Mouse (Mus musculus) midbrain, embryonic 11.5 days (tissue): ENCODE measurements around the gene Lin7a. TPM values are rescaled to one million over a fixed set of nuclear protein-coding genes. Genes with fewer than 3 reads are reported as not detected.

Experiments
- ATAC-seq: fragments of 200-750 bp; cut with Nextera tagmentation; 2 replicates; pipeline ENCODE4 v1.8.0; 2017; ENCODE audit warnings: moderate TSS enrichment, moderate library complexity; ENCODE audit not compliant: low FRiP score
- DNase-seq: peaks from one replicate; pipeline ENCODE4 v3.0.0; 2015; ENCODE audit warnings: low spot score; ENCODE audit errors: missing footprints
- H3K27ac ChIP-seq: fragments of 300-500 bp; sonication (generic); 2 replicates; pipeline ENCODE4 v1.5.1; 2014; ENCODE audit warnings: low read depth, low read length
- H3K27me3 ChIP-seq: fragments of 300-500 bp; sonication (generic); 2 replicates; pipeline ENCODE4 v1.6.1; 2014; ENCODE audit warnings: mild to moderate bottlenecking, low read length, moderate library complexity, mixed read lengths; ENCODE audit not compliant: control insufficient read depth, insufficient read depth
- H3K36me3 ChIP-seq: fragments of 300-500 bp; sonication (generic); 2 replicates; pipeline ENCODE4 v1.6.1; 2014; ENCODE audit warnings: mild to moderate bottlenecking, low read length, moderate library complexity, mixed read lengths; ENCODE audit not compliant: control insufficient read depth, insufficient read depth
- H3K4me1 ChIP-seq: fragments of 300-500 bp; sonication (generic); 2 replicates; pipeline ENCODE4 v1.6.1; 2014; ENCODE audit warnings: low read length; ENCODE audit not compliant: control insufficient read depth, insufficient read depth
- H3K4me2 ChIP-seq: fragments of 300-500 bp; sonication (generic); 2 replicates; pipeline ENCODE4 v1.6.1; 2014; ENCODE audit warnings: mild to moderate bottlenecking, moderate library complexity
- H3K4me3 ChIP-seq: fragments of 300-500 bp; sonication (generic); 2 replicates; pipeline ENCODE4 v1.5.1; 2014; ENCODE audit warnings: low read depth, low read length
- H3K9ac ChIP-seq: fragments of 300-500 bp; sonication (generic); 2 replicates; pipeline ENCODE4 v1.6.1; 2014; ENCODE audit warnings: low read length
- H3K9me3 ChIP-seq: fragments of 300-500 bp; sonication (generic); 2 replicates; pipeline ENCODE4 v1.6.1; 2016; ENCODE audit warnings: low read length; ENCODE audit not compliant: control insufficient read depth
- WGBS: fragments of 180-500 bp; shearing (Covaris S2); extraction: QIAGEN DNeasy Blood & Tissue Kit; methylation state at CpG from one replicate; pipeline ENCODE4 v1.1.7; 2014; 5-methylcytosine and 5-hydroxymethylcytosine counted together
- polyA plus RNA-seq: library from polyadenylated mRNA; unstranded; fragments of >200 nt; fragmentation: Nextera tagmentation; extraction: Ambion mirVana; gene quantifications from 2 replicates; pipeline ENCODE4 v1.2.1, GENCODE M21; 2014

Gene Lin7a
- polyA plus RNA-seq, 1 experiment from 2014 or later = 9.0 TPM

DNA sequence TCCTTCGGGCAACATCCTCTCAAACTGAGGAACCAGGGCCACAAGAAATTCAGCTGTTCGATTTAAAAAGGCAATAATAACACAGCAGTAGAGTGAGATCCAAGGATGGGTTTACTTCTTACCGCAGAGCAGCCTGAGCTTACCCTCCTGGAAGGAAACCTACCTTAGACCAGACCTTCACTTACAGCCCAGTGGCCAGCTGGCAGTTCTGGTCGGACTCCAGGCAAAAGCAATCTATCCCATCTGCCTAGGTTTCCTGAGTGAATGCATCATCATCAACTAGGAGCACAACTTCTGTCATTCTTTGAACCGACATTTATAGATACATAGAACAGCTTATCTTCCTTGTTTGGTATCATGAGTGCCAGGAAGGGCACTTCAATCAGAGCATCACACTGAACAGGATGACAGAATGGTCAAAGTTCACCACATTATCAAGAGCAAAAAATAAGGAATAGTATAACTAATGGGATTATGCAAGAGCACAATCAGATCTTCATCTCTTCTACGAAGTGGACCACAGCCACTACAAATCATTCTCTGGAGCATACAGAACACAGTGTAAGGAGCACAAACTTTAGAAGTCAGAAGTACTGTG, 87.1 kb downstream of the Lin7a start:
- DNase-seq (peak; percentile 26), ATAC-seq (no peak)
- Histone ChIP-seq H3K9ac (no peak overlapping the region), H3K27me3 (no peaks in the 10 kb centered on the region), H3K36me3 (no peaks in the 10 kb centered on the region), H3K9me3 (no peaks in the 10 kb centered on the region), H3K4me2 (no peak overlapping the region), H3K4me3 (no peak overlapping the region), H3K27ac (no peak overlapping the region), H3K4me1 (no peaks in the 10 kb centered on the region)
- 85% methylated on average over 6 of the region's 6 CpGs for WGBS

GRCm38 (mm10) chr10:107359296-107359695, 87.8 kb downstream of the Lin7a start:
- H3K27ac ChIP-seq = no peak overlapping the region
- no peak for ATAC-seq
- no peak overlapping the region for H3K9ac ChIP-seq
- DNase-seq = no peak
- H3K9me3 ChIP-seq = no peaks in the 10 kb centered on the region
- H3K27me3 ChIP-seq = no peaks in the 10 kb centered on the region
- no peak overlapping the region for H3K4me2 ChIP-seq
- no peaks in the 10 kb centered on the region for H3K4me1 ChIP-seq
- H3K4me3 ChIP-seq = no peak overlapping the region
- H3K36me3 ChIP-seq = no peaks in the 10 kb centered on the region

GRCm38 (mm10) chr10:107361546-107361945, 90.1 kb downstream of the Lin7a start:
- H3K4me3 ChIP-seq = no peak overlapping the region
- no peaks in the 10 kb centered on the region for H3K36me3 ChIP-seq
- 88% methylated on average over 4 of the region's 4 CpGs for WGBS
- H3K4me2 ChIP-seq = no peak overlapping the region
- no peak for DNase-seq
- H3K27me3 ChIP-seq = no peaks in the 10 kb centered on the region
- no peak for ATAC-seq
- no peak overlapping the region for H3K27ac ChIP-seq
- no peaks in the 10 kb centered on the region for H3K9me3 ChIP-seq
- H3K4me1 ChIP-seq = no peaks in the 10 kb centered on the region
- H3K9ac ChIP-seq = no peak overlapping the region

- no peak overlapping the region for H3K4me2 ChIP-seq
- no peaks in the 10 kb centered on the region for H3K27me3 ChIP-seq
- no peak overlapping the region for H3K4me3 ChIP-seq
- WGBS = 92% methylated on average over 2 of the region's 2 CpGs
- H3K4me1 ChIP-seq = no peaks in the 10 kb centered on the region
- H3K9ac ChIP-seq = no peak overlapping the region
- H3K9me3 ChIP-seq = no peaks in the 10 kb centered on the region
- no peak overlapping the region for H3K27ac ChIP-seq
- H3K36me3 ChIP-seq = no peaks in the 10 kb centered on the region
- no peak for ATAC-seq
- no peak for DNase-seq
Measured at GRCm38 (mm10) chr10:107362026-107362425, 90.5 kb downstream of the Lin7a start.

GRCm38 (mm10) chr10:107363049-107363816, 91.7 kb downstream of the Lin7a start:
- Histone ChIP-seq H3K9me3 (no peaks in the 10 kb centered on the region), H3K27me3 (no peaks in the 10 kb centered on the region), H3K36me3 (no peaks in the 10 kb centered on the region), H3K4me2 (no peak overlapping the region), H3K4me3 (no peak overlapping the region), H3K9ac (no peak overlapping the region), H3K4me1 (no peaks in the 10 kb centered on the region), H3K27ac (no peak overlapping the region)
- peak; percentile 23 for DNase-seq
- 91% methylated on average over 16 of the region's 16 CpGs for WGBS
- ATAC-seq = no peak

- H3K9ac ChIP-seq = no peak overlapping the region
- H3K4me2 ChIP-seq = no peak overlapping the region
- H3K9me3 ChIP-seq = no peaks in the 10 kb centered on the region
- H3K4me1 ChIP-seq = no peaks in the 10 kb centered on the region
- peak; percentile 41 for DNase-seq
- H3K36me3 ChIP-seq = no peaks in the 10 kb centered on the region
- no peak overlapping the region for H3K4me3 ChIP-seq
- no peak overlapping the region for H3K27ac ChIP-seq
- H3K27me3 ChIP-seq = no peaks in the 10 kb centered on the region
- ATAC-seq = no peak
- 78% methylated on average over 2 of the region's 2 CpGs for WGBS
Measured at GRCm38 (mm10) chr10:107377218-107377617, 105.7 kb downstream of the Lin7a start.

- Histone ChIP-seq H3K27me3 (no peaks in the 10 kb centered on the region), H3K36me3 (no peaks in the 10 kb centered on the region), H3K9ac (no peak overlapping the region), H3K4me1 (no peaks in the 10 kb centered on the region), H3K9me3 (no peaks in the 10 kb centered on the region), H3K27ac (no peak overlapping the region), H3K4me3 (no peak overlapping the region), H3K4me2 (no peak overlapping the region)
- WGBS = 83% methylated on average over 4 of the region's 4 CpGs
- ATAC-seq (no peak), DNase-seq (peak; percentile 61)
Measured at GRCm38 (mm10) chr10:107381143-107381746, 109.8 kb downstream of the Lin7a start.

DNA sequence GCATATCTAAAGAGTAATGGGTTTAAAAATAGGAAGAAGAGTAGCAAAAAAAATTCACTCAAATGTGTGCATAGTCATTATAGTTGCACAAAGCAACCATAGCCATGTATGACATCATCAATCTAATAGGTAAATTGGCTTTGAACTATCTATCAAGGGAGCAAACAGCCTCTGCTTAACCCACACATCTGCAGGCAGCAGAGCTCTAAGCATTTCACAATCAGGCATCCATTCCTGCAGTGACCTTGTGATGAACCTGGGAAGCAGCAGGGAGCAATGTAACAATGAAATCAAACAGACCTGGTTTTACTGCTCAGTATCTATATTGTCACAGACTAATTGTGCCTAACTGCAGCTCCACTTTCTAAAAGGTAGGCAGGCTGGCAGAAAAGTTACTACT, 112.3 kb downstream of the Lin7a start:
- ATAC-seq (no peak), DNase-seq (peak; percentile 59)
- Histone ChIP-seq H3K4me1 (no peaks in the 10 kb centered on the region), H3K27ac (no peak overlapping the region), H3K4me2 (no peak overlapping the region), H3K9me3 (no peaks in the 10 kb centered on the region), H3K9ac (no peak overlapping the region), H3K27me3 (no peaks in the 10 kb centered on the region), H3K36me3 (no peaks in the 10 kb centered on the region), H3K4me3 (no peak overlapping the region)

- no peaks in the 10 kb centered on the region for H3K4me1 ChIP-seq
- no peak overlapping the region for H3K4me2 ChIP-seq
- H3K9me3 ChIP-seq = no peaks in the 10 kb centered on the region
- no peak overlapping the region for H3K27ac ChIP-seq
- H3K4me3 ChIP-seq = no peak overlapping the region
- DNase-seq (peak; percentile 82), ATAC-seq (peak; percentile 89)
- H3K27me3 ChIP-seq = no peaks in the 10 kb centered on the region
- no peak overlapping the region for H3K9ac ChIP-seq
- 55% methylated on average over 4 of the region's 4 CpGs for WGBS
- H3K36me3 ChIP-seq = no peaks in the 10 kb centered on the region
Measured at GRCm38 (mm10) chr10:107389505-107389904, 118.0 kb downstream of the Lin7a start.
